Mouse (Mus musculus) hindbrain, embryonic 13.5 days (tissue): ENCODE results near the gene Pde6h. TPM values are rescaled to one million over a fixed set of nuclear protein-coding genes. Genes with fewer than 3 reads are reported as not detected.

ENCODE experiments used
- ATAC-seq: fragments of 200-750 bp; cut with Nextera tagmentation; 2 replicates; pipeline ENCODE4 v1.8.0; 2017; ENCODE audit warnings: moderate TSS enrichment; ENCODE audit not compliant: low FRiP score
- H3K27ac ChIP-seq: fragments of 300-500 bp; sonication (generic); 2 replicates; pipeline ENCODE4 v1.5.1; 2015; ENCODE audit warnings: inconsistent platforms, mild to moderate bottlenecking, moderate library complexity
- H3K27me3 ChIP-seq: fragments of 300-500 bp; sonication (generic); 2 replicates; pipeline ENCODE4 v1.6.1; 2015; ENCODE audit warnings: mild to moderate bottlenecking, inconsistent platforms
- H3K36me3 ChIP-seq: fragments of 300-500 bp; sonication (generic); 2 replicates; pipeline ENCODE4 v1.6.1; 2015; ENCODE audit warnings: mild to moderate bottlenecking, inconsistent platforms
- H3K4me1 ChIP-seq: fragments of 300-500 bp; sonication (generic); replicated peaks from 2 replicates; pipeline ENCODE4 v1.6.1; 2015; ENCODE audit warnings: inconsistent platforms
- H3K4me2 ChIP-seq: fragments of 300-500 bp; sonication (generic); 2 replicates; pipeline ENCODE4 v1.6.1; 2015; ENCODE audit warnings: inconsistent platforms, mild to moderate bottlenecking, moderate library complexity
- H3K4me3 ChIP-seq: fragments of 300-500 bp; sonication (generic); 2 replicates; pipeline ENCODE4 v1.5.1; 2015; ENCODE audit warnings: mild to moderate bottlenecking, inconsistent platforms
- H3K9ac ChIP-seq: fragments of 300-500 bp; sonication (generic); 2 replicates; pipeline ENCODE4 v1.6.1; 2015; ENCODE audit warnings: mild to moderate bottlenecking, inconsistent platforms
- H3K9me3 ChIP-seq: fragments of 300-500 bp; sonication (generic); 2 replicates; pipeline ENCODE4 v1.6.1; 2016; ENCODE audit warnings: inconsistent platforms
- WGBS: fragments of 180-500 bp; shearing (Covaris S2); methylation state at CpG from one replicate; pipeline ENCODE4 v1.1.7; 2015; 5-methylcytosine and 5-hydroxymethylcytosine counted together
- polyA plus RNA-seq: library from polyadenylated mRNA; unstranded; fragments of >200 nt; fragmentation: Nextera tagmentation; extraction: Ambion mirVana; gene quantifications from 2 replicates; pipeline ENCODE4 v1.2.1, GENCODE M21; 2015

Gene Pde6h
- polyA plus RNA-seq, 1 experiment from 2014 or later = not detected

GRCm38 (mm10) chr6:136915721-136916395, 7.8 kb upstream of the Pde6h start:
- H3K27ac ChIP-seq = no peak overlapping the region
- H3K9ac ChIP-seq = no peak overlapping the region
- no peak overlapping the region for H3K4me2 ChIP-seq
- H3K36me3 ChIP-seq = no peaks in the 10 kb centered on the region
- peaks cover 8% of the 10 kb centered on the region; the same call in 1 of the 2 replicates for H3K4me1 ChIP-seq
- H3K9me3 ChIP-seq = no peaks in the 10 kb centered on the region
- WGBS = 85% methylated on average over 8 of the region's 8 CpGs
- no peak overlapping the region for H3K4me3 ChIP-seq
- H3K27me3 ChIP-seq = 0 out of 2 replicates have a peak, but pooled peaks cover 6% of the 10 kb centered on the region
- no peak for ATAC-seq

- peaks cover 8% of the 10 kb centered on the region; the same call in 1 of the 2 replicates for H3K4me1 ChIP-seq
- ATAC-seq = no peak
- H3K9me3 ChIP-seq = no peaks in the 10 kb centered on the region
- 0 out of 2 replicates have a peak, but pooled peaks cover 6% of the 10 kb centered on the region for H3K27me3 ChIP-seq
- H3K4me2 ChIP-seq = no peak overlapping the region
- H3K36me3 ChIP-seq = no peaks in the 10 kb centered on the region
- H3K9ac ChIP-seq = no peak overlapping the region
- H3K4me3 ChIP-seq = no peak overlapping the region
- no peak overlapping the region for H3K27ac ChIP-seq
- 7% methylated on average over 2 of the region's 2 CpGs for WGBS
Measured at GRCm38 (mm10) chr6:136917885-136918284, 5.7 kb upstream of the Pde6h start.

DNA sequence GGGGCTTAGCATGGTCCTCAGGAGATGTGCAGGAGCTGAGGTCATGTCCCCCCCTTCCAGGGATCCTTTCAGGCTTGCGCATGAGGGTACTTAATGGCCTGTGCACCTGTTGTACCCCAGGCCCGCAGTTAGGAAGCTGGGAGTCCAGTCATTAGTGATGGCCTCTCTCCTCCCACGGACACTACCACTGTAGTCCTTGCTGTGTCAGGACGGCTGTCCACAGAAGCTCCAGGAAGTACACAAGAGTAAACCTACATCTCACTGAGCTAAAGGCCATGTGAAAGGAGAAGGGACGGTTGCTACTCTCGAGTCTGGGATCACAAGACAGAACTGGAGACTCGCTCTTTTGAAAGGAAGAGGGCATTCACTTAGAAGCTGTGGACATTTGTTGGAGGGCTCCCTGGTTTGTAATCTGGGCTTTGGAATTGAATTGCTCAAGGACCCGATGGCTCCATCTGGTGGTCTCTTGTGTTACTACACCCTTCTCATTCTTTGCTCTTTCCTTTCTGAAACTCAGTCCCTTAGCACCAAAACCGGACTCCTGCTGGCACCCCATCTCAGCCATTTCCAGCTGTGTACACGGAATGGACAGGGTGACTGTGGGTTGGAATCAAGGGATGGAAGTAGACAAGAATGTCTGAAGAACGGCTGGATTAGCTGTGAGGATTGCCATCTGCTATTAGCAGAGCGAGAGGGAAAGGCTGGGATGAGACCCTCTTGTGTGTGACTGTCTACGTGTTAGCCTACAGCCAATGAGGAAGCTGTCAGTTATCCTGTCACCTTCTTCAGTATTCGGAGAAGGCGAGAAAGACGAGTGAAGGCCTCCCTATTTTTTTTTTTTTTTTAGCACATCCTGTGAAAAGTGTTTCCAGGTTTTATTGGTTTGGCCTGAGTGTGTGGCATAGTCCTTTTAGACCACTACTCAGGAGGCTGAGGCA, 3.0 kb upstream of the Pde6h start:
- H3K36me3 ChIP-seq = no peaks in the 10 kb centered on the region
- WGBS = 46% methylated on average over 16 of the region's 16 CpGs
- H3K4me2 ChIP-seq = no peak overlapping the region
- H3K27ac ChIP-seq = no peak overlapping the region
- no peak overlapping the region for H3K9ac ChIP-seq
- no peaks in the 10 kb centered on the region for H3K4me1 ChIP-seq
- no peak overlapping the region for H3K4me3 ChIP-seq
- H3K27me3 ChIP-seq = 0 out of 2 replicates have a peak, but pooled peaks cover 2% of the 10 kb centered on the region
- ATAC-seq = 0 out of 2 replicates have a peak, but pooled peaks have one; percentile 32
- no peaks in the 10 kb centered on the region for H3K9me3 ChIP-seq

GRCm38 (mm10) chr6:136921601-136922000, 2.0 kb upstream of the Pde6h start:
- no peaks in the 10 kb centered on the region for H3K9me3 ChIP-seq
- WGBS = 84% methylated on average over 7 of the region's 7 CpGs
- no peak for ATAC-seq
- H3K4me1 ChIP-seq = no peaks in the 10 kb centered on the region
- H3K9ac ChIP-seq = no peak overlapping the region
- no peaks in the 10 kb centered on the region for H3K27me3 ChIP-seq
- H3K27ac ChIP-seq = no peak overlapping the region
- H3K4me3 ChIP-seq = no peak overlapping the region
- H3K4me2 ChIP-seq = no peak overlapping the region
- no peaks in the 10 kb centered on the region for H3K36me3 ChIP-seq

DNA sequence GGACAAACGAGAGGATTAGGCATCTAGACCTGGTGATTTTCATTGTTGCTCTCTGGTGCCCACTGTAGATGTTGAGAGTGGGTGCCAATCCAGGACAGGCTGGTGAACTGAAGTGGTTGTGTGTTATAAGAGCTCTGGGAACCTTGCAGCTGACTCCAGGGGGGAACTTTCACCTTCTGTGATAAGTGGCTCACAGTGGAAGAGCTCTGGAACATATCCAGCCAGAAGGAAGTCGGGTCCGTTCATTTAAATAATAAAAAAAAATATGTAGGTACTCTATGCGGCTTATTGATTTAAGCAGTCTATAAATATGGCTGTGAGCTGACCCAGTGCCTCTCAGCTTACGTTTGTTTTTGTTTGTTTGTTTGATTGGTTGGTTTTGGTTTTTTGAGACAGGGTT, 1.6 kb upstream of the Pde6h start, which contains the start of gene Erp27:
Gene Erp27, minus strand, starts transcription at position 101 of the 400 bp plus-strand sequence.
- H3K27me3 ChIP-seq = no peaks in the 10 kb centered on the region
- no peak for ATAC-seq
- H3K4me1 ChIP-seq = no peaks in the 10 kb centered on the region
- no peak within 1 kb of the TSS for H3K27ac ChIP-seq
- no peak within 1 kb of the TSS for H3K4me2 ChIP-seq
- WGBS = 86% methylated on average over 5 of the region's 5 CpGs
- no peaks in the 10 kb centered on the region for H3K36me3 ChIP-seq
- no peaks in the 10 kb centered on the region for H3K9me3 ChIP-seq
- H3K9ac ChIP-seq = no peak within 1 kb of the TSS
- H3K4me3 ChIP-seq = no peak within 1 kb of the TSS

GRCm38 (mm10) chr6:136922871-136923270, 761 bp upstream of the Pde6h start:
- H3K27me3 ChIP-seq = no peaks in the 10 kb centered on the region
- no peaks in the 10 kb centered on the region for H3K36me3 ChIP-seq
- H3K9me3 ChIP-seq = no peaks in the 10 kb centered on the region
- no peak overlapping the region for H3K9ac ChIP-seq
- no peaks in the 10 kb centered on the region for H3K4me1 ChIP-seq
- WGBS = 94% methylated on average over 7 of the region's 7 CpGs
- no peak overlapping the region for H3K4me2 ChIP-seq
- no peak overlapping the region for H3K4me3 ChIP-seq
- H3K27ac ChIP-seq = no peak overlapping the region
- ATAC-seq = no peak

DNA sequence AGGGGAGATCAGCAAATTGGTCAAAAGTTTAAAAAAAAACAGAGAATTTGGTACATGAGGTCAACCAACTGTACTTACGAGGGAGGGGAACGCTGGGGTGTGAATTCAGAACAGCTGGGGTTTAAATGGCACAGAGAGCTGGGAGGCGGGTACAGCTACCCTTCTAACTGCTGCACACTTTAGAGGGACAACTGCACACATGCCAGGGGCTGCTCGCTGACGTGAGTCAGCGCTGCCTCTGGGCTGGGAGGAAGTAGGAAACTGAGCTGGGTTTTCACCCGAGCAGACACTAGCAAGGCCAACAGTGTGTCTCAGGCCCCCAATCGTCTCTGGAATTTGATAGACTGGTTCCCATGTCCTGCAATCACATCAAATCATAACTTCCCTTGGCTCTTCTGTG, 1.4 kb downstream of the Pde6h start:
- H3K9ac ChIP-seq = no peak overlapping the region
- no peaks in the 10 kb centered on the region for H3K36me3 ChIP-seq
- H3K27ac ChIP-seq = no peak overlapping the region
- no peaks in the 10 kb centered on the region for H3K9me3 ChIP-seq
- 86% methylated on average over 8 of the region's 8 CpGs for WGBS
- H3K27me3 ChIP-seq = no peaks in the 10 kb centered on the region
- H3K4me1 ChIP-seq = no peaks in the 10 kb centered on the region
- H3K4me2 ChIP-seq = no peak overlapping the region
- H3K4me3 ChIP-seq = no peak overlapping the region
- ATAC-seq = no peak

DNA sequence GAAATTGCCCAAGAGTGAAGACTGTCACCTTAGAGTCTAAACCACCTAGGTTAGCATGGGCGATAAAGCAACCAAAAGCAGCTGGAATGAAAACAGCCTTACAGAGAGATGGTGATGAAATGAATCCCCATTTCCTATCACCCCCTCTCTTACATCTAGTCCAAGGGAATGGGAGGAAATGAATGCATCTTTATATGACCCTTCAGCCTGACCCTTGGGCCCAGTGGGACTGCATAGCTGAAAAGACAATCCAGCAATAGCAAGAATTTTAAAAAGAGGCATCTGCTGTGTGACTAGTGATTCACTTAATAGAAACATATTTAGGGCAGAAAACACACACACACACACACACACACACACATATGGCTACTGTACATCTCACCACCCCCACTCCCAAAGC, 4.0 kb downstream of the Pde6h start:
- no peak overlapping the region for H3K4me3 ChIP-seq
- H3K27ac ChIP-seq = no peak overlapping the region
- 90% methylated on average over 1 of the region's 1 CpGs for WGBS
- ATAC-seq = no peak
- H3K4me1 ChIP-seq = peaks cover 5% of the 10 kb centered on the region; the same call in 1 of the 2 replicates
- H3K9me3 ChIP-seq = no peaks in the 10 kb centered on the region
- no peak overlapping the region for H3K4me2 ChIP-seq
- no peaks in the 10 kb centered on the region for H3K36me3 ChIP-seq
- no peak overlapping the region for H3K9ac ChIP-seq
- no peaks in the 10 kb centered on the region for H3K27me3 ChIP-seq

- no peak overlapping the region for H3K4me2 ChIP-seq
- no peaks in the 10 kb centered on the region for H3K9me3 ChIP-seq
- peak overlapping the region; percentile 55 for H3K27ac ChIP-seq
- 56% methylated on average over 12 of the region's 12 CpGs for WGBS
- no peaks in the 10 kb centered on the region for H3K27me3 ChIP-seq
- no peak overlapping the region for H3K4me3 ChIP-seq
- peak; percentile 43; the same call in 1 of the 2 replicates for ATAC-seq
- no peak overlapping the region for H3K9ac ChIP-seq
- H3K36me3 ChIP-seq = no peaks in the 10 kb centered on the region
- peaks cover 10% of the 10 kb centered on the region; the same call in 1 of the 2 replicates for H3K4me1 ChIP-seq
Measured at GRCm38 (mm10) chr6:136930677-136931076, 7.0 kb downstream of the Pde6h start.

DNA sequence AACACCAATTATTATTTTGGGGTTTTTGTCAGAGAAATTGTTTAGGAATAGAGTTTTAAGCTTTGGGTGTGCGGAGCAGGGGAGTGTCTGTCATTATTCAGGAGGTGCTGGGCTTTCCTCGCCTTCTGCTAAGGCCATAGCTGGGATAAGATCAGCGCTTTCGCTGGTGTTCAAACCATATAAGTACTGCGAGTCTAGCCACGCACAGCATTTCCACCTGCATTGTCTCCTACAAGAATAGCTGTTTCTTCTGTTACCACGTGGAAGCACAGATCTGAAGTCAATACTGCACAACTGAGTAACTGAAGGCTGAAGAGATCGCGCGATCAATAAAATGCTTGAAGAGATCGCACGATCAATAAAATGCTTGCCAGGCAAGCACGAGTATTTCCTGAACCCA, 7.6 kb downstream of the Pde6h start:
- 85% methylated on average over 13 of the region's 13 CpGs for WGBS
- no peaks in the 10 kb centered on the region for H3K9me3 ChIP-seq
- H3K4me2 ChIP-seq = no peak overlapping the region
- H3K4me1 ChIP-seq = peaks cover 10% of the 10 kb centered on the region; the same call in 1 of the 2 replicates
- ATAC-seq = no peak
- H3K9ac ChIP-seq = no peak overlapping the region
- H3K36me3 ChIP-seq = no peaks in the 10 kb centered on the region
- H3K4me3 ChIP-seq = no peak overlapping the region
- peak overlapping the region; percentile 55; the same call in 1 of the 2 replicates for H3K27ac ChIP-seq
- H3K27me3 ChIP-seq = no peaks in the 10 kb centered on the region

DNA sequence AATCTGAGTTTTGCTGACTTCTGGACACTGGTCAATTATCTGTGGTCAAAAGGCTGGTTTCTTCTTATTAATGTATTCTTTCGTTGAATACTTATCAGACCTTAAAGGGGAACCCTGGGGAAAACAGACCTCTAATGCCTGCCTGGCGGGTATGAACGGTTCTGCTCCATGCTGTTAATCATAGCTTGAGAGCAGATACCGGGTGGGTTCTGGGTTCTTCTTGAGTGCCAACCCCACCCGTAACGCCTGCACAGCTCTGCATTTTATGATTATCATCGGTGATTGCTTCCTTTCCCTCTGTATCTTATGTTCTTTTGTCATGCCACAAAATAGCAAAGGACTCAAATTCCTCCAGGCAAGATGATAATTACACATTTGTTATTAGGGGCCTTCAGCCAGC, 10.4 kb downstream of the Pde6h start:
- WGBS = 76% methylated on average over 7 of the region's 7 CpGs
- H3K27ac ChIP-seq = no peak overlapping the region
- H3K4me2 ChIP-seq = no peak overlapping the region
- H3K4me3 ChIP-seq = no peak overlapping the region
- ATAC-seq = no peak
- H3K36me3 ChIP-seq = no peaks in the 10 kb centered on the region
- no peak overlapping the region for H3K9ac ChIP-seq
- peaks cover 10% of the 10 kb centered on the region; the same call in 1 of the 2 replicates for H3K4me1 ChIP-seq
- no peaks in the 10 kb centered on the region for H3K27me3 ChIP-seq
- H3K9me3 ChIP-seq = no peaks in the 10 kb centered on the region

- no peaks in the 10 kb centered on the region for H3K9me3 ChIP-seq
- no peaks in the 10 kb centered on the region for H3K36me3 ChIP-seq
- no peak for ATAC-seq
- no peaks in the 10 kb centered on the region for H3K27me3 ChIP-seq
- no peak overlapping the region for H3K4me3 ChIP-seq
- H3K27ac ChIP-seq = no peak overlapping the region
- no peak overlapping the region for H3K9ac ChIP-seq
- 55% methylated on average over 3 of the region's 3 CpGs for WGBS
- no peak overlapping the region for H3K4me2 ChIP-seq
- H3K4me1 ChIP-seq = peaks cover 10% of the 10 kb centered on the region; the same call in 1 of the 2 replicates
Measured at GRCm38 (mm10) chr6:136935233-136935632, 11.6 kb downstream of the Pde6h start.
